Mouse (Mus musculus) embryonic fibroblast, embryonic 13.5 days (primary cell): Measurements from ENCODE around the gene Hoxb3.

Experiments used
- CTCF ChIP-seq: IDR thresholded peaks from 2 replicates; pipeline ENCODE4 v1.5.1; 2011; ENCODE audit warnings: mild to moderate bottlenecking, control low read depth, low read length, moderate library complexity, borderline replicate concordance; ENCODE audit not compliant: insufficient read depth
- POLR2A ChIP-seq: IDR thresholded peaks from 2 replicates; pipeline ENCODE4 v1.6.1; 2011; ENCODE audit warnings: low read depth, mild to moderate bottlenecking, control low read depth, low read length, moderate library complexity

- TF ChIP-seq CTCF: no peak
- no peak for TF ChIP-seq POLR2A
Observed at GRCm38 (mm10) chr11:96387635-96388034, 64.5 kb downstream of the Hoxb3 start.
